Mouse (Mus musculus) thymus, postnatal 4 days (tissue): ENCODE measurements around the gene Gm44511.
A peak's percentile ranks its signal among the peaks of the same experiment; 100 is the strongest.
"Not testable (repeated sequence)": the region's sequence is repeated elsewhere in the genome, so short reads cannot be mapped to it uniquely, and the experiment has no call there.

Experiments used
- DNase-seq: peaks from one replicate; pipeline ENCODE4 v3.0.0; 2021

Gm44511 gene

GRCm38 (mm10) chr6:128799144-128799895 is 26.8 kb downstream of the Gm44511 start:
- peak; percentile 78 for DNase-seq

GRCm38 (mm10) chr6:128798772-128799143 is 27.4 kb downstream of the Gm44511 start:
- DNase-seq, result peak; percentile 78

- peak; percentile 39 for DNase-seq
Measured at GRCm38 (mm10) chr6:128797936-128798771, 28.0 kb downstream of the Gm44511 start.

- no peak for DNase-seq
Measured at GRCm38 (mm10) chr6:128797185-128797905, 28.8 kb downstream of the Gm44511 start.

- peak; percentile 35 for DNase-seq
Measured at GRCm38 (mm10) chr6:128796321-128796955, 29.7 kb downstream of the Gm44511 start.

GRCm38 (mm10) chr6:128793734-128794133 is 32.4 kb downstream of the Gm44511 start:
- no peak for DNase-seq

GRCm38 (mm10) chr6:128790491-128790994 is 35.6 kb downstream of the Gm44511 start:
- DNase-seq, result not testable (repeated sequence)

GRCm38 (mm10) chr6:128789115-128789514 is 37.0 kb downstream of the Gm44511 start, which contains the start of gene Klrb1c:
Gene Klrb1c, minus strand, starts transcription at chr6:128789215.
- no peak for DNase-seq

- no peak for DNase-seq
Measured at GRCm38 (mm10) chr6:128788517-128788916, 37.6 kb downstream of the Gm44511 start.

GRCm38 (mm10) chr6:128786396-128786795 is 39.7 kb downstream of the Gm44511 start:
- not testable (repeated sequence) for DNase-seq

- DNase-seq, result no peak
Measured at GRCm38 (mm10) chr6:128769481-128770253, 56.4 kb downstream of the Gm44511 start.

- no peak for DNase-seq
Measured at GRCm38 (mm10) chr6:128768047-128768446, 58.1 kb downstream of the Gm44511 start.

- DNase-seq, result peak; percentile 74
Measured at GRCm38 (mm10) chr6:128766486-128767254, 59.4 kb downstream of the Gm44511 start.

GRCm38 (mm10) chr6:128765211-128765610 is 60.9 kb downstream of the Gm44511 start:
- DNase-seq, result no peak

- no peak for DNase-seq
Measured at GRCm38 (mm10) chr6:128764598-128764997, 61.5 kb downstream of the Gm44511 start.

- peak; percentile 89 for DNase-seq
Measured at GRCm38 (mm10) chr6:128763736-128764523, 62.2 kb downstream of the Gm44511 start.

- not testable (repeated sequence) for DNase-seq
Measured at GRCm38 (mm10) chr6:128762892-128763670, 63.0 kb downstream of the Gm44511 start.

GRCm38 (mm10) chr6:128761144-128761540 is 65.0 kb downstream of the Gm44511 start:
- no peak for DNase-seq
